Mouse (Mus musculus): ENCODE data around the gene Xpo5. TPM values are rescaled to one million over a fixed set of nuclear protein-coding genes. Genes with fewer than 3 reads are reported as not detected.

Xpo5 gene
- 10 to 100 TPM; 20.0 to 23.2 (median 21.6) TPM for total RNA-seq (2022)

DNA sequence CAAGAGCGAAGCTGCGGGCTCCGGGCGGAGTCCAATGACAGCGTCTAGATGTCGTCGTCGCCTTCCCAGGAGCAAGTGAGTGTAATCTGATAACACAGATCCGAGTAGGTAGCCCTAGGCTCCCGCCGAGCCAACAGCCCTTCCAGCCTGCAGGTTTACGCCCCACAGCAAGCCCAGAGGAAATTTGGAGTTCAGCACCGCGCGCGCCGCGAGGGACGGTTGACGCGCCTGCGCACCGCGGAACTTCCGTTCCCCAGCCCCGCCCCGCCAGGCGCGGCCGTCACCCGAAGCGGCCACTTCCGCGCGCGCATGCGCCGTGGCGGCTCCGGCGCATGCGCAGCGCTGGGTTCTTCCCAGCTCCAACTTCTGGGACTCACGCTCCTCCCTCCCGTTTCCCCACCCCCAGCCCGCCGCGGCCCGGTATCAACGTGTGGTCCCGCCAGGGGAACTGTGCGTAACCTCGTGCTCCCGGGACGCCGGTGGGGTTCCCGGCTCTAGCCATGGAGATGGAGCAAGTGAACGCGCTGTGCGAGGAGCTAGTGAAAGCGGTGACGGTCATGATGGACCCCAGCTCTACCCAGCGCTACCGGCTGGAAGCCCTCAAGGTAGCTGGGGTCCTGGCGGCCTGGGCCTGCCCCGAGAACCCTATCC lies at the start of gene Xpo5, which contains the start of gene Polh:
TSS of gene Xpo5 (plus strand) at position 362 of the 651 bp plus-strand sequence.
TSS of gene Polh (minus strand) at position 225 of the 651 bp plus-strand sequence.
- peak; percentile 88 for DNase-seq (ENCODE audit: low spot score)

DNA sequence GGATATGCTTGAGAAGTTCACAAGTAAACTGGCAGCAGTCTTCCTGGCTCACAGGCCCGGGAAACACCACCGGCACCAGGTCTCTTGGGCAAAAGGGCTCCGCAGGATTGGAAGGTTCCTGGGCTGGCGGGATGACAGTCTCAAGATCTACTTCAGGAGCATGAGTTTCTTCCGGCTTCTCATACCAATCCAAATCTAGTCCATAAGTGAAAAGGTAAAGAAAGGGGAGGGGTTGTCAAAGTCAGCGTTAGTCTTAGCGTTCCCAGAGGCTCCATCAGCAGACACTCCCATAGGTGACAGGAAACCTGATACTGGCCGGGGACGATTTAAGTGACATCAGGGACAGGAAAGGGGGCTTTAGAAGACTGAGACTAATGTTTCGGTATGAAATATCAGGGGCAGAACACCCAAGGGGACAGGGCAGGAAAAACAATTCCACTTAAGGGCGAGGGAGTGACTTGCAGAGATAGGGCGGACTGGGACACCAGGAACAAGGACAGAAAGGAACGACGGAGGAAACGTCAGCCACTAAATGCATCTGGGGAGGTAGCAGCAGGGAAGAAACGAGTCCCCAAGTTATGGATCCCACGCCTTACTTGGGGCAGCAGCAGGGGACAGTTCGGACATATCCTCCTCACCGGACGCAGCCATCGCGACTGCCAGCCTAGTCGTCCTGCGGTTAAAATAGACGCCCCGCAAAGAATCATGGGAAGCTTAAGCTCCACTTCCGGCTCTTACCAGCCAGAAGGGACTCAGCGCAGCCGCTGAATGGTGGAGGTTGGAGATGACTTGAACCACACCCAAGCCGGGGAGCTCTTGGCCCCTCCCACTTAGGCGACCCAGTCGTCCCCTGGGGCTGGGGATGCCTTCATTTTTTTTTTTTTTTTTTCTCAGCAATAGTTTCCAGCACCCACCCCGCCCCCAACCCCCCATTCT lies 49.5 kb upstream of the Xpo5 start, which contains the start of gene Mad2l1bp:
TSS of gene Mad2l1bp (minus strand) at position 707 of the 936 bp plus-strand sequence.
- DNase-seq (ENCODE audit: low spot score): peak; percentile 95

DNA sequence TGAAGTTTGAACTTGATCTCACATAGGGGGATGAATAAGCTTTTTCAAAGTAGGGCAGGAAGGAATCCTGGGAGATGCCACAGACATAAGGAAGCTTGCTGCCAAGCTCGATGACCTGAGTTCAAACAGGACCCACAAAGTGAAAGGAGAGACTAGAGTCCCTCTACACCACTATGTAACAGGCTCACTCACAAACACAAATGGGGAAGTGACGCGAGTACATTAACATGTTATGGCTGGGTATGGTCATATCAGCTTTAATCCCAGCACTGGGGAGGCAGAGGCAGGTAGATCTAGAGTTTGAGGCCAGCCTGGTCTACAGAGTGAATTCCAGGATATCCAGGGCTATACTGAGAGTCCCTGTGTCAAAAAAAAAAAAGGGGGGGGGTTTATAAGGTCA lies 48.2 kb upstream of the Xpo5 start:
- DNase-seq (ENCODE audit: low spot score): no peak

DNA sequence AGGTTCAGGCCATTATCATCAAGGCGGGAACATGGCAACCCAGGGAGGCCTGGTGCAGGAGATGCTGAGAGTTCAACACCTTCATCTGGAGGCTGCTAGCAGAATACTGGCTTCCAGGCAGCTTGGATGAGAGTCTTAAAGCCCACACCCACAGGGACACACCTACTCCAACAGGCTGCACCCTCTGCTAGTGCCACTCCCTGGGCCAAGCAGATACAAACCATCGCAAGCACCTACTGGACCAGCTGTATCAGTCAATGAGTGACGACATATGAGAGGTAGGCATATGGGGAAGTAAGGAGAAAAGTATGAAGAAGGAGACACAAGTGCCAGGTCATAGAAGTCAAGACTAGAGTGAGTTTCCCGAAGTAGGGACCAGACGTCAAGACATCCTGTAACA lies 45.9 kb upstream of the Xpo5 start:
- no peak for DNase-seq (ENCODE audit: low spot score)

DNA sequence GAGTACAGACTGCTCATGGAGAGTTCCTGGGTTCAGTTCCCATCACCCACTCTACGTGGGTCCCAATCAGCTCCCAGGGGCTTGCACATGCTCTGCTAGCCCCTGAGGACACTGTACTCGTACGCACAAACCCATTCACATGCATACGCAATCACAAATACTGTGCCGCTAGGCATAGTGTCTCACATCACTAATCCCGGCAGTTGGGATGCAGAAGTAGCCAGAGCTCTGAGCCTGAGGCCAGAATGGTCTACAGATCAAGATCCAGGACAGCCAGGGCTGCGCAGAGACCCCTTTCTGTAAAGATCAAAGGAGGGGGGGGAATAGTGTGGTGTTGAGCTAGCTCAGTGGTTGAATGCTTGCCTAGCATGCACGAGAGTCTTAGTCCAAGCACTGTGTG lies 45.5 kb upstream of the Xpo5 start:
- DNase-seq (ENCODE audit: low spot score): no peak

DNA sequence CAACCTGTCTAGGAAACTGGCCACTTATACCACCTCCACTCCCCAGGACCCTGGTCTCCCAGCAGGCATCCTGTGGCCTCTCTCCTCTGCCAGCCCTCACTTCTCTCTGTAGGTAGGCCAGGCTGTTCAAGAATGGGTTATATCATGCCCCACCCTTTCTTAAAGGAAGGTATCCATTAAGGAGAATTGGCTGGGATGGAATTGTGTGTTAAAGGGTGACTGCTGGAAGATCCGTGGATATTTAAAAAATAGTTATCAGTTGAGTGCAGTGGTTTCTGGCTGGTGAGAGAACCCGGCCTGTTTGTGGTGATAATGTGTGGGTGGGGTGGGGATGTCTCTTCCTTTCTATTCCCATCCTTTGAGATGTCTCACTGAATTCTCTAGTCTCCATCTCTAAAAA lies 43.3 kb upstream of the Xpo5 start:
- no peak for DNase-seq (ENCODE audit: low spot score)

DNA sequence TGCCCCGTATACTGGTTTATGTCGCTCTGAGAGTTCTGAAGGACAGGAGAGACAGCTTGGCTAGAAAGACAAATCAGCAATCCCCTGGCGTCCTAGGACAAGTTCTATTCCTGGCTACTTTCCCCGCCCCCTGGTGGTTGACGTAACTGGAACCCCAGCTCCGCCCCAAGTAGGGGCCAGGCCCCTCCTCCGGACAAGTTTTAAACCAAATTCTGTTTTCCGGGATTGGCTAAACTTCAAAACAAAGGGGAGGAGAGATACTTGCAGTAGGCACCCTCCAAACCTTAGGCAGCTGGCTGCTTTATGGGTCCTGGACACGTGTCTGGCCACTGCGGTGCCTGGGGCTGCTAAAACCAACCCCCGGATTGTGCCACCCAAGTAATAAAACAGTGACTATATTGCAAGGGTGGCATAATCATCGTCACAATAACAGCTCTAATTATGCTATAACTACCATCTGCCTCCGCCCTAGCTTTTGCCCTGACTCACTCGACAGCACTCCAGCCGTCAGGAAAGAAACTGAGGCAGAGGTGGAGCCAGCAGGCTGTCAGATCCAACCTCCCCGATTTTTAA lies 42.4 kb upstream of the Xpo5 start:
- DNase-seq (ENCODE audit: low spot score): peak; percentile 97

DNA sequence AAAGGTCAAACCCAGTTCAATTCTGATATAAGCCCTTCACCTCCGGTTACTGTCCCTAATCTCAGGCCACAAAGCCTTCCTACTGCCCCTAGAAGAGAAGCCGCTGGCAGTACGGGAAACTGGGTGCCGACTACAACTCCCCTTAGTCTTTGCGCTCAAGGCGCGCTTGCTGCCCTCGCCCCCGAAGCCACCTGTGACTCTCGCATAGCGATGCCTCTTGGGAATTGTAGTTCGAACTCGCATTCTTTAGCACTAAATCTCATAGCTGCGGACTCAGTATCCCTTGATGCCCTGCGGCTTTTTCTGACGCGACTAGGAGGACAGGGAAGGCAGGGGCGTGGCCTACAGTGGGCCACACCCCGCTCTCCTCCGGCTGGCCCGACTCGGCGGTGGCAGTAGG lies 41.9 kb upstream of the Xpo5 start, which contains the start of gene Gtpbp2:
TSS of gene Gtpbp2 (plus strand) at position 347 of the 400 bp plus-strand sequence.
- peak; percentile 99 for DNase-seq (ENCODE audit: low spot score)

DNA sequence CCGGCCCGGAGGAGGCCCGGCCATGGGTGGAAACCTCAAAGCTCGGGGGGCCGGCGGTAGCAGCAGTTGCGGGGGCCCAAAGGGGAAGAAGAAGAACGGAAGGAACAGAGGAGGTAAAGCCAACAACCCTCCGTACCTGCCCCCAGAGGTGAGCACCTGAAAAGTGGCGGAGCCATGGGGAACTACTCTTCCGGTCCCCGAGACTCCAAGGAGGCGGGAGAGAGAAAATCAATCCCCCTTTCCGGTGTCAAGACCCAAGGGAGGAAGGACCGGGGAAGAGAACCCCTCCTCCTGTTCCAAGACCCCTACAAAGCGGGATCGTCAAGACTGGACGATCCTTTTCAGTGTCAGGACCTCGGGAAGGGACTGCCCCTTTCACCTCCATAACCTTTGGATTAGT lies 41.4 kb upstream of the Xpo5 start:
- DNase-seq (ENCODE audit: low spot score): peak; percentile 28

DNA sequence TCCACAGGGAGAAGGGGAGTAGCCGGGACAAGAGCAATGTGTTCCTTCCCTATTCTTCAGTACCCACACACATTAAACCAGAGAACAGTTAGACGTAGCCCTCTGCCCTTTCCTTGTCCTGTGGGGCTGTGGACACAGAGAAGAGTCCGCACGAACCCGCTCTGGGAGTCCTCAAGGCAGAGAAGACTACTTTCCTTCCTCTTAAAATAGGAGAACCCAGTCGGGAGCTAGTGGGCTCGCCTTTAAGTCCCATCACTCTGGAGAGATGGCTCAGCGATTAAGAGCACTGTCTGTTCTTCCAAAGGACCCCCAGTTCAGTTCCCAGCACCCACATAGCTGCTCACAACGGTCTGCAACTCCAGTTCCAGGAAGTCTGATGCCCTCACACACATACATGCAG lies 40.9 kb upstream of the Xpo5 start:
- DNase-seq (ENCODE audit: low spot score): no peak

DNA sequence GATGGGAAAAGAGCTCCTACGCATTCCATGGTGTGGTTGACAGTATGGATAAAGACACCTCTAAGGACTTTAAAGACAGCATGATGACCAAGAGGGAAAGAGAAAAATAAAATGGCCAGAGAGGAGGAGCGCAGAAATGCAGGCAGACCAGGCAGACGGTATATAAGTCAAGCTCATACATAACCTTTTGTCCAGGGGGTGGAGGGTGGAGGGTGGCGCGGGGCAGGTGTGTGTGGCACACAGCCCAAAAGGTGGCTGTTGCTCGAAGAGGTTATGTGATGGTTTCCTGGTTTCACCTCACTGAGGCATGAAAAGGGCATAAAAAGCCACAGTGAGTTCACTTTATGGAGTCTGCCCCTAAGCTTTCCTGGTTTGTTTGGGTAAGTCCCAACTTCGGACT lies 40.0 kb upstream of the Xpo5 start:
- DNase-seq (ENCODE audit: low spot score): no peak

DNA sequence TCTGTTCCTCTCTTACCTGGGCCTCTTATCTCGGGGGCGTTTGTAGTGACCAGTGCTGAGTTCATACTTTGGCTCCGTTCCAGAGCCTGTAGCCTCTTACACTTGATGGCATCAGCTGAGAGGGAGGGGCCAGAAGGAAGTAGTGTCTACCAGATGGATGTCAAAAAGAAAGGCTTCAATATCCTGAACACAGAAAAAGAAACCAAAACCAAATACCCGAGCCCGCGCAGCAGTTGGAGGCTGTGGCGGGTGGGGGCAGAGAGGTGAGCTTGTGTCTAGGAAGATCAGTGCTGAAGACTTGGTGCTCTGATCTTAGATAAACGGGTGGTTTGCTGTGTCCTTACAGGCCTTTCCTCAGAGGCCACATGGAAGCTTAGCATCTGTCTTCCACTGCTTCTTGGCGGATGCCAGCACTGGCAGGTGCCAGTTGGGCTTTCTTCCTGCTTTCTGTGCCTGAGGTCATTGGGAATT lies 39.6 kb upstream of the Xpo5 start:
- DNase-seq (ENCODE audit: low spot score): peak; percentile 28

DNA sequence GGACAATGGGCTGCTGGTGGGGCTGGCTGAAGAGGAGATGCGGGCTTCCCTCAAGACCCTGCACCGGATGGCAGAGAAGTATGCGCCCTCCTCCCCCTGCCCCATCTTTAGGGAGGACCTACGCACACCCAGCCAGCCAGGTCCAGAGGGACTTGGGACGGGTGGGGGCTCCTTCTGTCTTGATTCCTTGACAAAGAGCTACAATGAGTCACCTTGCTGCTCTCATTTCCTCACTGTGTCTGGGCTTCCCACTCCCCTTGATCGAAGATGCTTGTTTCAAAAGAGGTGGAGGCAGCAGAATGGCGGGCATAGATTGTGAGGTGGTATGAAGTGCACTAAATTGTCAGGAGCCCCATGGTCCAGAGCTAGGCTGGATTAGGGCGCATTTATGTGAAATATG lies 38.3 kb upstream of the Xpo5 start:
- no peak for DNase-seq (ENCODE audit: low spot score)

DNA sequence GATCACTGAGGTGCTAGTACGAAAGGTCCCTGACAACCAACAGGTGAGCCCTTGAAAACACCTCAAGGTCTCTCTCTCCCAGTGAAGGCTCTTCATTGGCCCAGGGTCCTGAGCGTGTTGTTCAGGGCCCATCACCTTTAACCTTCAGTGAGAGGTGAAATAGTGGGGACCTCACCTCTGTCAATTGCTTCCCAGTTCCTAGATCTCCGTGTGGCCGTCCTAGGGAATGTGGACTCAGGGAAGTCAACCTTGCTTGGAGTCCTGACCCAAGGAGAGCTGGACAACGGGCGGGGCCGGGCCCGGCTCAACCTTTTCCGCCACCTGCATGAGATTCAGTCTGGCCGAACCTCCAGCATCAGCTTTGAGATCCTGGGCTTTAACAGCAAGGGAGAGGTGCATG lies 37.8 kb upstream of the Xpo5 start:
- DNase-seq (ENCODE audit: low spot score): no peak

DNA sequence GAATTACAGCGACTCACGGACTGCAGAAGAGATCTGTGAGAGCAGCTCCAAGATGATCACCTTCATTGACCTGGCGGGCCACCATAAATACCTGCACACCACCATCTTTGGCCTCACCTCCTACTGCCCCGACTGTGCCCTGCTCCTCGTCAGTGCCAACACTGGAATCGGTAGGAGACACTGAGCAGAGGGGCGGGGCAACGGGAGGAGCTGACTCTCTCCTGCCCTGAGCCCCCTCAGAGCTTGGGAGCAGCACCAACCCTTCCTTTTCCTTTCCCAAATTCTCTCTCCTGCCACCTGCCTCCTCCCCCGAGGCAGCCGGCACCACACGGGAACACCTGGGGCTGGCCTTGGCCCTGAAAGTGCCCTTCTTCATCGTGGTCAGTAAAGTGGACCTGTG lies 37.1 kb upstream of the Xpo5 start:
- no peak for DNase-seq (ENCODE audit: low spot score)

DNA sequence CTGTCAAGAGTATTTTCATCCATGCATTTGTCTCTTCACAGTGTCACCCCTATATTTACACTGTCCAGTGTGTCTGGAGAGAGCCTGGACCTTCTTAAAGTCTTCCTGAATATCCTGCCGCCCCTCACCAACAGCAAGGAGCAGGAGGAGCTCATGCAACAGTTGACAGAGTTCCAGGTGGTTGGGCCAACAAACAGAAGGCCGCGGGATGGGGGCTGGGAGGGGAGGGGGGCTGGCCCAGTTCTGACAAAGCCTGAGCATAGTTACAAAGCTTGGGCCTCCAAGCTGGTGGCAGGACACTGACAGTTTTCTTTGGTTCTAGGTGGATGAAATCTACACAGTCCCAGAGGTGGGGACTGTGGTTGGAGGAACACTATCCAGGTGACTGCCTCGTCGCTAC lies 36.3 kb upstream of the Xpo5 start:
- no peak for DNase-seq (ENCODE audit: low spot score)

DNA sequence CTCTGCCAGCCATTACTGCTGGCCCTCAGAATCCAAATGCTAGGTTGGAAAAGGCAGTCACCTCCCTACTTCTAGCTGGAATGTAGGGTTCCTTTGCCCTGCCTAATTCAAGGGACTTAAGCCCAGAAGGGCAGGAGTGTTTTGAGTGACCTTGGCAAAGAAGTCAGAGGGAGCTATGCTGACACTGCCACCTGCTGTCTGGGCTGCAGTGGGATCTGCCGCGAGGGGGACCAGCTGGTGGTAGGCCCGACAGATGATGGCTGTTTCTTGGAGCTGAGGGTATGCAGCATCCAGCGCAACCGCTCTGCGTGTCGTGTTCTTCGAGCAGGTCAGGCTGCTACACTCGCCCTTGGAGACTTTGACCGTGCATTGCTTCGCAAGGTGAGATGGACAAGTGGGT lies 35.6 kb upstream of the Xpo5 start:
- no peak for DNase-seq (ENCODE audit: low spot score)

DNA sequence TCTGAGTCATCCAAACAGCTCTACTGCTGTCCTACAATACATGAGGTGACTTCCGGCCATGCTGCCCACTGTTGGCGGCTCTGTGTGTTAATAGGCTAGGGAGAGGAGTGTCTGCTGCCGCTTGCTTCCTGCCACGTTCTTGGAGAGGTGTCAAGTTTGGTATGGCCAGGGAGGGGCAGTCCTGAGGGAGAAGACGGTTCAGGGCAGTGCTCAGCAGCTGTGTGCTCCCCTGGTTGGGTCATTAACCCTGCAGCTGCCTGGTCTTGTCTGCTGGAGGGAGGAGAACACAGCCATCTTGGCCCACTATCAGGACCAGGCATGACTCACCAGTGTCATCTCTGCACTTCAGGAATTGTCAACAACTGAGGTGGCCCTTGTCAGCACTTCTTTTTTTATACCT lies 34.3 kb upstream of the Xpo5 start:
- no peak for DNase-seq (ENCODE audit: low spot score)

DNA sequence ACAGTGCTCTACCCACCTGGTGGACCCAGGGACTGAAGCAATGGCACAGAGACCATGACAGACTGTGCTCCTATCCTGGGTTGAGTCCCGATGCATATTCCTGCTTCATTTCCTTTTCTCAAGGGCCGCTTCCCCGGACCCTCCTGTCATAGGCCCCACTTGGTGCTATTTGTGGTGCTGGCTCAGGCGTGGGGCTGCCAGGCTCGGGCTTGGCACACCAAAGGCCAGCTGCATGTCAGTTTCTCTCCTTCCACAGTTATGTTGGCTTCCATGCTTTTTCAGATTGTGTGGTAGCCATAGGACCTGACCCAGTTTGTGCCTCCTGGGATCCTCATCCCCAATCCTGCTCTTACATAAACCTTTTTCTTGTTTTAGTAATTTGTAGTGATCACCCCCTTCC lies 33.8 kb upstream of the Xpo5 start:
- DNase-seq (ENCODE audit: low spot score): no peak

DNA sequence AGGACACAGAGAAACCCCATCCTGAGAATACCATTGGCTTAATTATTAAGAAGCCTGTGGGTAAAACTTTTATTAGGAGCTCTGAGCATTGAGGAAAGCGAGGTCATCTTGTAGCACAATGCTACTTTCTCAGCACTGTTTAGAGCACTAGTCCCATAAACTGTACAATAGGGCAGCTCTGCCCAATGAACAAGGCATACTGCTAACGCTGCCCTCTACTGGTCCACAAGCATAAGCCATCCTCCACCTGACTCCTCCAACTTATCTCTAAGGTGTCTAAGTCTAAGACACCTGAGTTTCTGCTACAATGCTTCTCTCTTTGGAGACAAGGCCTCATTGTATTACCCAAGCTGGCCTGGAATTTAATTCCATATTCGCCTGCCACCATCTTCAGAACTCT lies 32.0 kb upstream of the Xpo5 start:
- no peak for DNase-seq (ENCODE audit: low spot score)

DNA sequence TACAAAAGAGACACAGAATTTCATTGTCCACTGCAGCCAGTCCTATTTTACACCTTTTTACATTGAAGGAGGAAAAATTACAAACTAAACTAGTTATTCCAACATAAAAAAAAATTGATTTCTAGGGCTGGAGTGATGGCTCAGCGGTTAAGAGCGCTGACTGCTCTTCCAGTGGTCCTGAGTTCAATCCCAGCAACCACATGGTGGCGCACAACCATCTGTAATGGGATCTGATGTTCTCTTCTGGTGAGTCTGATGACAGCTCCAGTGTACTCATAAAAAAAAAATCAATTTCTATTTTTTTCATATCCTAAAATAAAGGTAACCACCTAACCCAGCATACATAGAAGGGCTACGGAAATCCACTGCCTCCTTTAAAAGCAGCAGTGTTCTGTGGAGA lies 20.3 kb upstream of the Xpo5 start:
- DNase-seq (ENCODE audit: low spot score): no peak

DNA sequence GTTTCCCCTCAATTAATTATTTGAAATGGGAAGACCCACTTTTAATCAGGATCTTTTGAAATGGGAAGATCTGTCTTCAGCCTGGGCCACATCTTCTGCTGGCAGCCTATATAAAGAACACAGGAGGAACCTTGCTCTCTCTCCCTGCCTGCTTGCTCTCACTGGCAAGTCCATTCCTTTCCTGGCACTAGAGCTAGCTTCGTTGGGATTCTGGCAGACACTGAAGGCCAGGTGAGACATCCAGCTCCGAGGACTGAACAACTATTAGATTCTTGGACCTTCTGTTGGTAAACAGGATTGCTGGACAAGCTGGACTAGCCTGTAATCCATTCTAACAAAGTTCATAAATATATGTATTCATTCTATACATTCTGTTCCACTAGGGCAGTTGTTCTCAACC lies 13.8 kb upstream of the Xpo5 start:
- DNase-seq (ENCODE audit: low spot score): no peak

Measured in heart, adult 8-10 months (tissue).